Mouse (Mus musculus) CD8-positive naive resting alpha-beta T cell, adult 2 months (primary cell): ENCODE measurements at regions not wholly inside any gene's neighbourhood (a gene's known extent, or its start where the extent isn't known, plus 50 kb on each side); places are given as distances from the start of the nearest gene placed in this dataset.

Source experiments
- DNase-seq, 2 experiments: peaks; one replicate each; pipeline ENCODE4 v3.0.0; 2022; ENCODE audit warnings: low read depth in 2 of 2, low spot score in 2 of 2

- no peak for DNase-seq
Measured at GRCm38 (mm10) chr11:32913071-32913470, 88.7 kb upstream of the Smim23 start.

- DNase-seq, result no peak
Measured at GRCm38 (mm10) chr11:32911791-32912190, 87.4 kb upstream of the Smim23 start.

- DNase-seq, result no peak
Measured at GRCm38 (mm10) chr11:32908723-32909411, 84.5 kb upstream of the Smim23 start.

- DNase-seq, result no peak
Measured at GRCm38 (mm10) chr11:32907520-32908233, 83.3 kb upstream of the Smim23 start.

- DNase-seq, result no peak
Measured at GRCm38 (mm10) chr11:32903970-32904369, 79.6 kb upstream of the Smim23 start.

GRCm38 (mm10) chr11:32903389-32903788, 79.0 kb upstream of the Smim23 start:
- DNase-seq, result no peak

- DNase-seq, result no peak
Measured at GRCm38 (mm10) chr11:32902923-32903322, 78.5 kb upstream of the Smim23 start.

- DNase-seq, result no peak
Measured at GRCm38 (mm10) chr11:32900437-32900836, 76.0 kb upstream of the Smim23 start.

GRCm38 (mm10) chr11:32899604-32900216, 75.3 kb upstream of the Smim23 start:
- no peak for DNase-seq

GRCm38 (mm10) chr11:32895400-32895799, 71.0 kb upstream of the Smim23 start:
- DNase-seq, result no peak

- no peak for DNase-seq
Measured at GRCm38 (mm10) chr11:32893146-32893903, 68.9 kb upstream of the Smim23 start.

- DNase-seq, result no peak
Measured at GRCm38 (mm10) chr11:32892496-32892895, 68.1 kb upstream of the Smim23 start.

- DNase-seq, result no peak
Measured at GRCm38 (mm10) chr11:32889248-32889647, 64.8 kb upstream of the Smim23 start.

GRCm38 (mm10) chr11:32884744-32885143, 60.3 kb upstream of the Smim23 start:
- no peak for DNase-seq

- DNase-seq, result no peak
Measured at GRCm38 (mm10) chr11:32883062-32883852, 58.9 kb upstream of the Smim23 start.

GRCm38 (mm10) chr11:32878967-32879366, 54.6 kb upstream of the Smim23 start:
- no peak for DNase-seq
